Mouse (Mus musculus) kidney, adult 2 months (tissue): ENCODE results near the gene Scap.

Source experiments
- CTCF ChIP-seq: fragments of 200-500 bp; conservative IDR thresholded peaks from 2 replicates; pipeline ENCODE4 v1.5.1; 2011; ENCODE audit warnings: low read depth, mild to moderate bottlenecking, control low read depth, low read length, moderate library complexity, mixed read lengths; ENCODE audit not compliant: insufficient read depth, insufficient read length
- POLR2A ChIP-seq: fragments of 200-500 bp; IDR thresholded peaks from one replicate; pipeline ENCODE4 v1.6.1; 2011; ENCODE audit warnings: low read depth, low read length, control low read depth

- TF ChIP-seq CTCF (no peak), POLR2A (no peak)
Observed at GRCm38 (mm10) chr9:110375668-110376067, 42.6 kb downstream of the Scap start.
